Mouse (Mus musculus) bone marrow macrophage, adult 2 months (primary cell): Measurements from ENCODE around the gene Nme8. TPM values are rescaled to one million over a fixed set of nuclear protein-coding genes. Genes with fewer than 3 reads are reported as not detected.

Experiments
- H3K27ac ChIP-seq: 2 replicates; pipeline ENCODE4 v1.5.1; 2012; ENCODE audit warnings: low read depth, low read length; ENCODE audit not compliant: insufficient read depth
- H3K4me1 ChIP-seq: 2 replicates; pipeline ENCODE4 v1.6.1; 2012; ENCODE audit warnings: low read length; ENCODE audit not compliant: control insufficient read depth, insufficient read depth
- H3K4me3 ChIP-seq: 2 replicates; pipeline ENCODE4 v1.5.1; 2012; ENCODE audit warnings: mild to moderate bottlenecking, low read length, moderate library complexity; ENCODE audit not compliant: insufficient read depth
- CTCF ChIP-seq: IDR thresholded peaks from 2 replicates; pipeline ENCODE4 v1.5.1; 2012; ENCODE audit warnings: low read depth, mild to moderate bottlenecking, low read length, moderate library complexity
- POLR2A ChIP-seq: IDR thresholded peaks from 2 replicates; pipeline ENCODE4 v1.6.1; 2012; ENCODE audit warnings: mild to moderate bottlenecking, low read depth, low read length, borderline replicate concordance
- polyA plus RNA-seq: library from polyadenylated mRNA; stranded (reverse); fragments of >200 nt; gene quantifications from 2 replicates; pipeline ENCODE4 v1.2.4, GENCODE M21; 2012; ENCODE audit not compliant: missing spikeins, insufficient read depth, insufficient read length

Gene Nme8
- polyA plus RNA-seq, 1 experiment = not detected

DNA sequence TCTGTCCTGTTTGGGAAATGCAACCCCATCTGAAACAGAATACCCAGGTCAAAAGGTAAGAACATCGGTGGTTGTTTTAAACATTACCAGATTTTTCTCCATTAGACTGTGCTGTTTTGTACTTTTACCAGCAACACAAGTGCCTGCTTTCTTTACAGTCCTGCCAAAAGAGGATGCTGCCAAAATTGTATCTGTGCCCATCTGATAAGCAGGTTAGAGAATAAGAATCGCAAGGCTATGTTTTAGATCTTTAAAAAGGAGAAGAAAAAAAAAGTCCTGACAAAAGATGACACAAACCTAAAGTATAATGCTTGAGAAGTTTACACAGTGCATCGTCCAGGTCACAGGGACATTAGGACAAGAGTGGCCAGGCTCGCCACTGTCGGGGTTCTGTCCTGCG is 98.4 kb downstream of the Nme8 start:
- H3K4me3 ChIP-seq = no peak overlapping the region
- H3K4me1 ChIP-seq = no peaks in the 10 kb centered on the region
- H3K27ac ChIP-seq = no peak overlapping the region
- TF ChIP-seq POLR2A (no peak), CTCF (no peak)

DNA sequence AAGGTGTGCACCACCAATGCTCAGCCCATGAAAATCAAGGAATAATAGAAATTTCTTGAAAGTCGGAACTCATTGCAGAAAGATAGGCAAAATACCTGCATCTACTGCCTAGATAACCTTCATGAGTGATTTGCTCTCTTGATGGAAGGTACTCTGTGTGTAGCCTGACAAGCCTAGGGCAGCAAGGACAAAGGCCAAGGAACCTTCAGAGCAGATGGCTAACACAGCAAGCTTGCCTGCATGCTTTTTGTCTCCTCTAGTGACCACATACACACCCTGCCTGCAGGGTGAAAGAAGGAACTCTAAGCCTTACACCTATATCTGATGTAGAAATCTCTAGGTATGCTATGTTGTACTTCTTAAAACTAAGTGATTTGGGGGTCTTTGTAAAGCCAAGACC is 102.5 kb downstream of the Nme8 start:
- H3K27ac ChIP-seq = no peak overlapping the region
- H3K4me3 ChIP-seq = no peak overlapping the region
- TF ChIP-seq CTCF (no peak), POLR2A (no peak)
- no peaks in the 10 kb centered on the region for H3K4me1 ChIP-seq

Other genes starting within 250 kb of the Nme8 start
- 0.38 TPM in 1 of 2 replicates, not detected in the other for gene Epdr1, start 77.9 kb downstream of the Nme8 start, polyA plus RNA-seq
- not detected in 2 replicates for gene Sfrp4, start 74.7 kb downstream of the Nme8 start, polyA plus RNA-seq
- 58.4 and 61.8 TPM in 2 replicates for gene Gpr141, start 126.5 kb upstream of the Nme8 start, polyA plus RNA-seq